13 mouse cellular contexts compared by ENCODE assay signal in genomic region chr19:34799644-34800267, GRCm38 (mm10). TPM values are rescaled to one million over a fixed set of nuclear protein-coding genes. Genes with fewer than 3 reads are reported as not detected.
DNase-seq lines count a peak whose midpoint lies in the region; ATAC-seq and TF ChIP-seq lines count a peak whose summit lies in the region.
"Had no signal": no experiment of that assay in that cellular context is flagged by ENCODE, and none has a peak within 500 bp of the region (broad histone marks: within the 10 kb centered on the region; RNA-seq: fewer than 3 reads in every experiment).

No protein-coding gene starts in this region.

- H3K4me1 ChIP-seq in embryonic facial prominence, embryonic 14.5 days (ENCODE audit: control insufficient read depth, insufficient read depth, low read length), result no peaks in the 10 kb centered on the region
- H3K4me1 ChIP-seq in embryonic facial prominence, embryonic 10.5 days, result peaks cover 3% of the 10 kb centered on the region; the same call in 1 of the 2 replicates
- peaks cover 3% of the 10 kb centered on the region; the same call in 1 of the 2 replicates for H3K4me1 ChIP-seq in lung, embryonic 15.5 days
- H3K4me1 ChIP-seq in stomach, embryonic 14.5 days (ENCODE audit: control insufficient read depth, insufficient read depth, low read length), result no peaks in the 10 kb centered on the region
- H3K4me1 ChIP-seq in stomach, postnatal 0 days (replicated peaks; ENCODE audit: control insufficient read depth, insufficient read depth), result no peaks in the 10 kb centered on the region
- H3K4me1 ChIP-seq: embryonic facial prominence, embryonic 15.5 days; hindbrain, embryonic 13.5 days had no signal

- H3K27ac ChIP-seq in embryonic facial prominence, embryonic 14.5 days (replicated peaks; ENCODE audit: low read depth, low read length), result 0 out of 2 replicates have a peak overlapping the region, but pooled peaks have one; percentile 48
- H3K27ac ChIP-seq in embryonic facial prominence, embryonic 10.5 days (replicated peaks), result no peak overlapping the region
- 0 out of 2 replicates have a peak overlapping the region, but pooled peaks have one; percentile 4 for H3K27ac ChIP-seq in lung, embryonic 15.5 days
- no peak overlapping the region for H3K27ac ChIP-seq in stomach, embryonic 14.5 days (ENCODE audit: low read length)
- no peak overlapping the region for H3K27ac ChIP-seq in stomach, postnatal 0 days (replicated peaks)
- H3K27ac ChIP-seq: embryonic facial prominence, embryonic 15.5 days; hindbrain, embryonic 13.5 days had no signal

- no peaks in the 10 kb centered on the region for H3K27me3 ChIP-seq in embryonic facial prominence, embryonic 14.5 days (replicated peaks; ENCODE audit: control insufficient read depth, insufficient read depth, low read length)
- no peaks in the 10 kb centered on the region for H3K27me3 ChIP-seq in embryonic facial prominence, embryonic 10.5 days (replicated peaks; ENCODE audit: low read depth, poor library complexity, severe bottlenecking)
- no peaks in the 10 kb centered on the region for H3K27me3 ChIP-seq in lung, embryonic 15.5 days
- no peaks in the 10 kb centered on the region for H3K27me3 ChIP-seq in stomach, embryonic 14.5 days (ENCODE audit: control insufficient read depth, insufficient read depth, low read length)
- no peaks in the 10 kb centered on the region for H3K27me3 ChIP-seq in stomach, postnatal 0 days (ENCODE audit: control insufficient read depth, insufficient read depth, low read length)
- H3K27me3 ChIP-seq in splenic B cell, adult 2 months (ENCODE audit: control insufficient read depth, insufficient read depth, low read length, poor library complexity, severe bottlenecking), result no peaks in the 10 kb centered on the region
- H3K27me3 ChIP-seq: embryonic facial prominence, embryonic 15.5 days; hindbrain, embryonic 13.5 days had no signal

- no peak for TF ChIP-seq CTCF in stomach, postnatal 0 days (IDR thresholded peaks at IDR 0.05; ENCODE audit: low read depth)

- H3K36me3 ChIP-seq in embryonic facial prominence, embryonic 14.5 days (ENCODE audit: control insufficient read depth, insufficient read depth, low read length), result no peaks in the 10 kb centered on the region
- H3K36me3 ChIP-seq in embryonic facial prominence, embryonic 10.5 days (replicated peaks), result no peaks in the 10 kb centered on the region
- no peaks in the 10 kb centered on the region for H3K36me3 ChIP-seq in lung, embryonic 15.5 days
- no peaks in the 10 kb centered on the region for H3K36me3 ChIP-seq in stomach, embryonic 14.5 days (ENCODE audit: control insufficient read depth, insufficient read depth, low read length)
- no peaks in the 10 kb centered on the region for H3K36me3 ChIP-seq in stomach, postnatal 0 days (ENCODE audit: control insufficient read depth, insufficient read depth, low read length)
- no peaks in the 10 kb centered on the region for H3K36me3 ChIP-seq in splenic B cell, adult 2 months (ENCODE audit: control insufficient read depth, insufficient read depth, low read length, poor library complexity, severe bottlenecking)
- H3K36me3 ChIP-seq: embryonic facial prominence, embryonic 15.5 days; hindbrain, embryonic 13.5 days had no signal

- TF ChIP-seq EP300 in stomach, postnatal 0 days (optimal IDR thresholded peaks at IDR 0.05), result no peak

- no peak; the same call in 1 of the 2 replicates for ATAC-seq in embryonic facial prominence, embryonic 14.5 days (ENCODE audit: low read depth)
- ATAC-seq in lung, embryonic 15.5 days (ENCODE audit: borderline replicate concordance, extremely low read depth, low FRiP score, low TSS enrichment), result peak; percentile 19; the same call in 1 of the 2 replicates
- ATAC-seq in stomach, embryonic 14.5 days (ENCODE audit: insufficient number of reproducible peaks, insufficient read depth, low FRiP score, low read depth), result peak; percentile 37; the same call in 1 of the 2 replicates
- no peak for ATAC-seq in stomach, postnatal 0 days (ENCODE audit: low FRiP score, low TSS enrichment)
- no peak for ATAC-seq in megakaryocyte-erythroid progenitor cell, adult 5-6 weeks (replicated peaks; ENCODE audit: low FRiP score, low TSS enrichment, poor library complexity, severe bottlenecking)
- ATAC-seq: liver, postnatal 0 days had no signal

- no peak overlapping the region for H3K4me2 ChIP-seq in embryonic facial prominence, embryonic 14.5 days (ENCODE audit: low read depth, low read length)
- no peak overlapping the region for H3K4me2 ChIP-seq in lung, embryonic 15.5 days
- no peak overlapping the region for H3K4me2 ChIP-seq in stomach, embryonic 14.5 days (replicated peaks; ENCODE audit: low read depth, low read length)
- no peak overlapping the region for H3K4me2 ChIP-seq in stomach, postnatal 0 days (replicated peaks; ENCODE audit: low read depth)
- H3K4me2 ChIP-seq: embryonic facial prominence, embryonic 15.5 days; hindbrain, embryonic 13.5 days had no signal

- H3K9ac ChIP-seq in embryonic facial prominence, embryonic 14.5 days (ENCODE audit: low read depth, low read length), result no peak overlapping the region
- no peak overlapping the region for H3K9ac ChIP-seq in lung, embryonic 15.5 days
- no peak overlapping the region for H3K9ac ChIP-seq in stomach, embryonic 14.5 days (replicated peaks; ENCODE audit: low read depth, low read length)
- H3K9ac ChIP-seq in stomach, postnatal 0 days (ENCODE audit: low read length), result no peak overlapping the region
- H3K9ac ChIP-seq: embryonic facial prominence, embryonic 15.5 days; hindbrain, embryonic 13.5 days; liver, postnatal 0 days had no signal

- no peak overlapping the region for H3K4me3 ChIP-seq in embryonic facial prominence, embryonic 14.5 days (ENCODE audit: low read depth, low read length)
- H3K4me3 ChIP-seq in embryonic facial prominence, embryonic 10.5 days, result no peak overlapping the region
- no peak overlapping the region for H3K4me3 ChIP-seq in lung, embryonic 15.5 days
- no peak overlapping the region for H3K4me3 ChIP-seq in stomach, embryonic 14.5 days (ENCODE audit: low read depth, low read length)
- H3K4me3 ChIP-seq in stomach, postnatal 0 days (ENCODE audit: low read depth, low read length), result no peak overlapping the region
- H3K4me3 ChIP-seq: embryonic facial prominence, embryonic 15.5 days; hindbrain, embryonic 13.5 days had no signal

- DNase-seq in embryonic facial prominence, embryonic 14.5 days (ENCODE audit: low spot score), result peak; percentile 60
- no peak for DNase-seq in embryonic facial prominence, embryonic 10.5 days (ENCODE audit: low spot score)
- no peak for DNase-seq in lung, postnatal 36 days
- DNase-seq in stomach, postnatal 0 days (ENCODE audit: low spot score), result no peak
- peak; percentile 69 for DNase-seq in splenic B cell, adult 2 months (ENCODE audit: low read depth, low spot score)
- DNase-seq: heart, adult 18-20 months; liver, postnatal 0 days; right cerebral cortex, postnatal 25 days had no signal

- WGBS in embryonic facial prominence, embryonic 14.5 days, result 46% methylated on average over 6 of the region's 6 CpGs
- 64% methylated on average over 6 of the region's 6 CpGs for WGBS in embryonic facial prominence, embryonic 10.5 days
- 18% methylated on average over 6 of the region's 6 CpGs for WGBS in lung, embryonic 15.5 days
- 25% methylated on average over 6 of the region's 6 CpGs for WGBS in stomach, embryonic 14.5 days
- 19% methylated on average over 6 of the region's 6 CpGs for WGBS in stomach, postnatal 0 days

- no peaks in the 10 kb centered on the region for H3K9me3 ChIP-seq in embryonic facial prominence, embryonic 14.5 days (ENCODE audit: control insufficient read depth, low read length)
- no peaks in the 10 kb centered on the region for H3K9me3 ChIP-seq in embryonic facial prominence, embryonic 10.5 days
- no peaks in the 10 kb centered on the region for H3K9me3 ChIP-seq in lung, embryonic 15.5 days
- no peaks in the 10 kb centered on the region for H3K9me3 ChIP-seq in stomach, embryonic 14.5 days (ENCODE audit: control insufficient read depth, low read depth, low read length)
- no peaks in the 10 kb centered on the region for H3K9me3 ChIP-seq in stomach, postnatal 0 days (ENCODE audit: control insufficient read depth, low read length)
- H3K9me3 ChIP-seq: embryonic facial prominence, embryonic 15.5 days; hindbrain, embryonic 13.5 days had no signal

RNA-seq across cellular contexts. Expression of gene Slc16a12, which starts 52.7 kb away (rescaled TPM):
- polyA plus RNA-seq in embryonic facial prominence, embryonic 14.5 days (2014; fragmentation: Nextera tagmentation; extraction: Ambion mirVana), result 2.3 and 2.4 TPM in 2 replicates
- polyA plus RNA-seq in embryonic facial prominence, embryonic 10.5 days (2016; fragmentation: Nextera tagmentation; extraction: Ambion mirVana), result 0.49 and 0.75 TPM in 2 replicates
- polyA plus RNA-seq in lung, embryonic 15.5 days (2015; fragmentation: Nextera tagmentation; extraction: Ambion mirVana), result 14.8 TPM in 2 replicates
- 2.7 and 4.1 TPM in 2 replicates for polyA plus RNA-seq in stomach, embryonic 14.5 days (2014; fragmentation: Nextera tagmentation; extraction: Ambion mirVana)
- 0.63 and 0.74 TPM in 2 replicates for polyA plus RNA-seq in stomach, postnatal 0 days (2015; fragmentation: Nextera tagmentation; extraction: Ambion mirVana)
- not detected in 2 replicates for total RNA-seq in megakaryocyte-erythroid progenitor cell, adult 5-6 weeks (2014; fragmentation: Nextera tagmentation)
- not detected in 2 replicates for total RNA-seq in megakaryocyte-erythroid progenitor cell, adult 5-6 weeks (2017)

Comparison
In these comparisons a context has a peak if more than half of its experiments do, and no peak if none do; other contexts are left out.
1. ATAC-seq: peak in lung, embryonic 15.5 days (single experiment) and stomach, embryonic 14.5 days (single experiment); none in embryonic facial prominence, embryonic 14.5 days (single experiment), stomach, postnatal 0 days (single experiment) and megakaryocyte-erythroid progenitor cell, adult 5-6 weeks (single experiment).
2. DNase-seq: peak in embryonic facial prominence, embryonic 14.5 days (single experiment) and splenic B cell, adult 2 months (single experiment); none in embryonic facial prominence, embryonic 10.5 days (single experiment), lung, postnatal 36 days (single experiment) and stomach, postnatal 0 days (single experiment).
3. H3K27ac ChIP-seq: peak in embryonic facial prominence, embryonic 14.5 days (single experiment) and lung, embryonic 15.5 days (single experiment); none in embryonic facial prominence, embryonic 10.5 days (single experiment), stomach, embryonic 14.5 days (single experiment) and stomach, postnatal 0 days (single experiment).